Mouse (Mus musculus): Measurements from ENCODE around the gene Krtap4-1. TPM values are rescaled to one million over a fixed set of nuclear protein-coding genes. Genes with fewer than 3 reads are reported as not detected.
"Not testable (repeated sequence)": the region's sequence is repeated elsewhere in the genome, so short reads cannot be mapped to it uniquely, and the experiment has no call there.

Krtap4-1 gene
- polyA plus RNA-seq (2014; fragmentation: Nextera tagmentation; extraction: Ambion mirVana): not detected in 2 replicates

- Histone ChIP-seq H3K9me3 (ENCODE audit: control insufficient read depth, low read length) (no peaks in the 10 kb centered on the region), H3K4me1 (ENCODE audit: control insufficient read depth, insufficient read depth, low read length) (no peaks in the 10 kb centered on the region), H3K36me3 (ENCODE audit: control insufficient read depth, insufficient read depth, low read length) (no peaks in the 10 kb centered on the region), H3K27ac (ENCODE audit: low read depth, low read length) (no peak within 1 kb of the TSS), H3K27me3 (ENCODE audit: control insufficient read depth, insufficient read depth, low read length) (no peaks in the 10 kb centered on the region), H3K9ac (replicated peaks; ENCODE audit: low read depth, low read length) (no peak within 1 kb of the TSS), H3K4me2 (ENCODE audit: low read depth, low read length) (no peak within 1 kb of the TSS), H3K4me3 (ENCODE audit: low read depth, low read length) (no peak within 1 kb of the TSS)
- 87% methylated on average over 4 of the region's 4 CpGs for WGBS
- ATAC-seq (ENCODE audit: low read depth): no peak
These were observed at the start of gene Krtap4-1 for GRCm38 (mm10) chr11:99628138-99628537. Krtap4-1 (minus strand) TSS chr11:99628238.

DNA sequence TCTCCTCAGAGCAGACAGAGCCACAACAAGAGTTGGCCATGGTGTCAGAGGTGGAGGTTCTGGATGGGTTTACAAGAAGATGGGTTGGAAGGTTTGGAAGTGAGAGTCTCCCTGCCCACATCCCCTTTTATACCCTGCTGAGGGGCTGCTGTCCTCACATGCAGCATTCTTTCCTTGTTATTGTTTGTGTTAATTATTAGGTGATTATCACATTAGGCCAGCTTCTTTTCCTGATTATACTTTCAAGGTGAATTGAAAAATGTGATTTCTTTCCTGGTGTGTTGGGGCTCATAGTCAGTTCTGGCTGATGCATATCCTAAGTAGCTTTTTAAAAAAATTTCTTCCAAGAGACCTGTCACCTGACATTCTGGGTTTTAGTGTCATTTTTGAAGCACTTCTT, 37.8 kb upstream of the Krtap4-1 start, which contains the start of gene Krtap4-6:
Krtap4-6 (minus strand) TSS at position 101 of the 400 bp plus-strand sequence.
- H3K9me3 ChIP-seq (ENCODE audit: control insufficient read depth, low read length): no peaks in the 10 kb centered on the region
- H3K27me3 ChIP-seq (ENCODE audit: control insufficient read depth, insufficient read depth, low read length): no peaks in the 10 kb centered on the region
- no peaks in the 10 kb centered on the region for H3K4me1 ChIP-seq (ENCODE audit: control insufficient read depth, insufficient read depth, low read length)
- no peak within 1 kb of the TSS for H3K4me3 ChIP-seq (ENCODE audit: low read depth, low read length)
- H3K36me3 ChIP-seq (ENCODE audit: control insufficient read depth, insufficient read depth, low read length): no peaks in the 10 kb centered on the region
- no peak for ATAC-seq (ENCODE audit: low read depth)
- no peak within 1 kb of the TSS for H3K9ac ChIP-seq (replicated peaks; ENCODE audit: low read depth, low read length)
- H3K4me2 ChIP-seq (ENCODE audit: low read depth, low read length): no peak within 1 kb of the TSS
- no peak within 1 kb of the TSS for H3K27ac ChIP-seq (ENCODE audit: low read depth, low read length)

DNA sequence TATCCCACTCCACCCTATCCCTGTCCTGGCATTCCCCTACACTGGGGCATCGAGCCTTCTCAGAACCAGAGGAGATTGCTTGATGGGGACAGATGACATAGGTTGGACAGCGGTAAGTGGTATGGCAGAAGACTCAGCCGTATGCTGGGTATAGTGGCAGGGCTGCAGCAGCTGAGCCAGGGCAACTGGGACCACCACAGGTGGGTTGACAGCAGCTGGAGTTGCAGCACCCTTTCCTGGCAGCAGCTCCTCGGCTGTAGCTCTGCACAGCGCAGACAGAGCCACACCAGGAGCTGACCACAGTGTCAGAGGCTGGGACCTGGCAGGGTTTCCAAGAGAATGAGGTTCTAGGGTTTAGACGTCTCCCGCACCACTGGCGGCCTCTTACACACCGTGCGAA, 34.8 kb upstream of the Krtap4-1 start:
- Histone ChIP-seq H3K27me3 (ENCODE audit: control insufficient read depth, insufficient read depth, low read length) (no peaks in the 10 kb centered on the region), H3K4me1 (ENCODE audit: control insufficient read depth, insufficient read depth, low read length) (no peaks in the 10 kb centered on the region), H3K4me2 (ENCODE audit: low read depth, low read length) (no peak overlapping the region), H3K9me3 (ENCODE audit: control insufficient read depth, low read length) (no peaks in the 10 kb centered on the region), H3K4me3 (ENCODE audit: low read depth, low read length) (no peak overlapping the region), H3K36me3 (ENCODE audit: control insufficient read depth, insufficient read depth, low read length) (no peaks in the 10 kb centered on the region), H3K27ac (ENCODE audit: low read depth, low read length) (no peak overlapping the region), H3K9ac (replicated peaks; ENCODE audit: low read depth, low read length) (no peak overlapping the region)
- 90% methylated on average over 10 of the region's 10 CpGs for WGBS
- ATAC-seq (ENCODE audit: low read depth): no peak

- Histone ChIP-seq H3K4me2 (ENCODE audit: low read depth, low read length) (no peak overlapping the region), H3K9me3 (ENCODE audit: control insufficient read depth, low read length) (no peaks in the 10 kb centered on the region), H3K36me3 (ENCODE audit: control insufficient read depth, insufficient read depth, low read length) (no peaks in the 10 kb centered on the region), H3K9ac (replicated peaks; ENCODE audit: low read depth, low read length) (no peak overlapping the region), H3K27ac (ENCODE audit: low read depth, low read length) (no peak overlapping the region), H3K4me1 (ENCODE audit: control insufficient read depth, insufficient read depth, low read length) (no peaks in the 10 kb centered on the region), H3K27me3 (ENCODE audit: control insufficient read depth, insufficient read depth, low read length) (no peaks in the 10 kb centered on the region), H3K4me3 (ENCODE audit: low read depth, low read length) (no peak overlapping the region)
- no peak for ATAC-seq (ENCODE audit: low read depth)
- 87% methylated on average over 4 of the region's 4 CpGs for WGBS
These were observed 31.2 kb upstream of the Krtap4-1 start for GRCm38 (mm10) chr11:99659256-99659655.

GRCm38 (mm10) chr11:99658467-99659010, 30.5 kb upstream of the Krtap4-1 start, which contains the start of gene Gm11563:
Gm11563 (minus strand) TSS chr11:99658960.
- H3K4me3 ChIP-seq (ENCODE audit: low read depth, low read length); ATAC-seq (ENCODE audit: low read depth); H3K9me3 ChIP-seq (ENCODE audit: control insufficient read depth, low read length); H3K27ac ChIP-seq (ENCODE audit: low read depth, low read length); H3K4me2 ChIP-seq (ENCODE audit: low read depth, low read length); H3K9ac ChIP-seq (replicated peaks; ENCODE audit: low read depth, low read length); H3K4me1 ChIP-seq (ENCODE audit: control insufficient read depth, insufficient read depth, low read length); H3K27me3 ChIP-seq (ENCODE audit: control insufficient read depth, insufficient read depth, low read length); H3K36me3 ChIP-seq (ENCODE audit: control insufficient read depth, insufficient read depth, low read length): not testable (repeated sequence)
- 66% methylated on average over 10 of the region's 10 CpGs for WGBS

DNA sequence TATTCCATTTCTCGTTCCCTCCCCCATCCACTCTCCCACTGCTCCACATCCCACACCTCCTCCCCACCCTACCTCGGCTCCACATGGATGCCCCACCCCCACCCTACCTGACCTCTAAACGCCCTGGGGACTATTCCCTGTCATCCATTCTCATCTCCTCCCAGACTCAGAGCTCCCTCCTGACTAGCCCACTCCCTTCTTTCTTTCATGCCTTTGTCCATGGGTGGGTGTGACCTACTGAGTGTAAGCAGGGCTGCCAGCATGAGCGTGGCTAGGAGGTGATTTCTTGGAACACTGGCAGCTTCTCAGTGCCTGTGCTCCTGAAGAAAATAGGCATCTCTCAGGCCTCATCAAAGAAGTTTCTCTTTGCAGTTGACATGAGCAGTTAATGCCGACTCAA, 29.0 kb upstream of the Krtap4-1 start:
- Histone ChIP-seq H3K9ac (replicated peaks; ENCODE audit: low read depth, low read length) (no peak overlapping the region), H3K9me3 (ENCODE audit: control insufficient read depth, low read length) (no peaks in the 10 kb centered on the region), H3K4me3 (ENCODE audit: low read depth, low read length) (no peak overlapping the region), H3K4me2 (ENCODE audit: low read depth, low read length) (no peak overlapping the region), H3K36me3 (ENCODE audit: control insufficient read depth, insufficient read depth, low read length) (no peaks in the 10 kb centered on the region), H3K4me1 (ENCODE audit: control insufficient read depth, insufficient read depth, low read length) (no peaks in the 10 kb centered on the region), H3K27ac (ENCODE audit: low read depth, low read length) (no peak overlapping the region), H3K27me3 (ENCODE audit: control insufficient read depth, insufficient read depth, low read length) (no peaks in the 10 kb centered on the region)
- WGBS: 42% methylated on average over 5 of the region's 5 CpGs
- no peak for ATAC-seq (ENCODE audit: low read depth)

GRCm38 (mm10) chr11:99650136-99650535, 22.1 kb upstream of the Krtap4-1 start, which contains the start of gene Gm11555:
Gm11555 (minus strand) TSS chr11:99650236.
- no peak within 1 kb of the TSS for H3K27ac ChIP-seq (ENCODE audit: low read depth, low read length)
- H3K9me3 ChIP-seq (ENCODE audit: control insufficient read depth, low read length): no peaks in the 10 kb centered on the region
- H3K27me3 ChIP-seq (ENCODE audit: control insufficient read depth, insufficient read depth, low read length): no peaks in the 10 kb centered on the region
- H3K9ac ChIP-seq (replicated peaks; ENCODE audit: low read depth, low read length): no peak within 1 kb of the TSS
- no peaks in the 10 kb centered on the region for H3K36me3 ChIP-seq (ENCODE audit: control insufficient read depth, insufficient read depth, low read length)
- no peak within 1 kb of the TSS for H3K4me3 ChIP-seq (ENCODE audit: low read depth, low read length)
- no peaks in the 10 kb centered on the region for H3K4me1 ChIP-seq (ENCODE audit: control insufficient read depth, insufficient read depth, low read length)
- no peak within 1 kb of the TSS for H3K4me2 ChIP-seq (ENCODE audit: low read depth, low read length)
- 83% methylated on average over 2 of the region's 2 CpGs for WGBS
- no peak for ATAC-seq (ENCODE audit: low read depth)

- 91% methylated on average over 15 of the region's 15 CpGs for WGBS
- no peak overlapping the region for H3K4me3 ChIP-seq (ENCODE audit: low read depth, low read length)
- H3K27me3 ChIP-seq (ENCODE audit: control insufficient read depth, insufficient read depth, low read length): no peaks in the 10 kb centered on the region
- no peaks in the 10 kb centered on the region for H3K4me1 ChIP-seq (ENCODE audit: control insufficient read depth, insufficient read depth, low read length)
- no peaks in the 10 kb centered on the region for H3K36me3 ChIP-seq (ENCODE audit: control insufficient read depth, insufficient read depth, low read length)
- H3K27ac ChIP-seq (ENCODE audit: low read depth, low read length): no peak overlapping the region
- no peaks in the 10 kb centered on the region for H3K9me3 ChIP-seq (ENCODE audit: control insufficient read depth, low read length)
- no peak for ATAC-seq (ENCODE audit: low read depth)
- no peak overlapping the region for H3K4me2 ChIP-seq (ENCODE audit: low read depth, low read length)
- H3K9ac ChIP-seq (replicated peaks; ENCODE audit: low read depth, low read length): no peak overlapping the region
These were observed 18.4 kb upstream of the Krtap4-1 start for GRCm38 (mm10) chr11:99646444-99646843.

- H3K9ac ChIP-seq (replicated peaks; ENCODE audit: low read depth, low read length): no peak overlapping the region
- H3K4me2 ChIP-seq (ENCODE audit: low read depth, low read length): no peak overlapping the region
- no peaks in the 10 kb centered on the region for H3K36me3 ChIP-seq (ENCODE audit: control insufficient read depth, insufficient read depth, low read length)
- no peaks in the 10 kb centered on the region for H3K27me3 ChIP-seq (ENCODE audit: control insufficient read depth, insufficient read depth, low read length)
- no peaks in the 10 kb centered on the region for H3K4me1 ChIP-seq (ENCODE audit: control insufficient read depth, insufficient read depth, low read length)
- H3K27ac ChIP-seq (ENCODE audit: low read depth, low read length): no peak overlapping the region
- H3K9me3 ChIP-seq (ENCODE audit: control insufficient read depth, low read length): no peaks in the 10 kb centered on the region
- WGBS: 61% methylated on average over 3 of the region's 3 CpGs
- H3K4me3 ChIP-seq (ENCODE audit: low read depth, low read length): no peak overlapping the region
- no peak for ATAC-seq (ENCODE audit: low read depth)
These were observed 16.3 kb upstream of the Krtap4-1 start for GRCm38 (mm10) chr11:99644351-99644750.

Data from neural tube, embryonic 14.5 days (tissue).